Mouse (Mus musculus) lung, postnatal 0 days (tissue): ENCODE results near the gene Gm42417. TPM values are rescaled to one million over a fixed set of nuclear protein-coding genes. Genes with fewer than 3 reads are reported as not detected.
"Not testable (repeated sequence)": the region's sequence is repeated elsewhere in the genome, so short reads cannot be mapped to it uniquely, and the experiment has no call there.

Experiments used
- ATAC-seq: fragments of 200-750 bp; cut with Nextera tagmentation; 2 replicates; pipeline ENCODE4 v1.8.0; 2017; ENCODE audit warnings: moderate library complexity
- DNase-seq: peaks from one replicate; pipeline ENCODE4 v3.0.0-alpha.2; 2016; ENCODE audit warnings: low spot score
- H3K27ac ChIP-seq: fragments of 300-500 bp; sonication (generic); 2 replicates; pipeline ENCODE4 v1.5.1; 2014; ENCODE audit warnings: antibody characterized with exemption, mild to moderate bottlenecking, low read length, mixed read lengths
- H3K27me3 ChIP-seq: fragments of 300-500 bp; sonication (generic); replicated peaks from 2 replicates; pipeline ENCODE4 v1.6.1; 2014; ENCODE audit warnings: low read length, mixed read lengths; ENCODE audit not compliant: insufficient read depth
- H3K36me3 ChIP-seq: fragments of 300-500 bp; sonication (generic); 2 replicates; pipeline ENCODE4 v1.6.1; 2014; ENCODE audit warnings: low read length, mixed read lengths; ENCODE audit not compliant: insufficient read depth
- H3K4me1 ChIP-seq: fragments of 300-500 bp; sonication (generic); 2 replicates; pipeline ENCODE4 v1.6.1; 2014; ENCODE audit warnings: antibody characterized with exemption, low read depth, low read length, mixed read lengths; ENCODE audit not compliant: insufficient read depth
- H3K4me2 ChIP-seq: fragments of 300-500 bp; sonication (generic); replicated peaks from 2 replicates; pipeline ENCODE4 v1.6.1; 2014; ENCODE audit warnings: low read depth, mild to moderate bottlenecking, low read length, moderate library complexity, mixed read lengths
- H3K4me3 ChIP-seq: fragments of 300-500 bp; sonication (generic); 2 replicates; pipeline ENCODE4 v1.5.1; 2014; ENCODE audit warnings: low read depth, low read length
- H3K9ac ChIP-seq: fragments of 300-500 bp; sonication (generic); replicated peaks from 2 replicates; pipeline ENCODE4 v1.6.1; 2014; ENCODE audit warnings: low read depth, mild to moderate bottlenecking
- H3K9me3 ChIP-seq: fragments of 300-500 bp; sonication (generic); 2 replicates; pipeline ENCODE4 v1.6.1; 2016; ENCODE audit warnings: low read length, mixed read lengths
- CTCF ChIP-seq: IDR thresholded peaks from 2 replicates; pipeline ENCODE4 v1.5.1; 2016; ENCODE audit warnings: antibody characterized with exemption, mild to moderate bottlenecking
- EP300 ChIP-seq: IDR thresholded peaks from 2 replicates; pipeline ENCODE4 v1.6.1; 2016; ENCODE audit warnings: antibody characterized with exemption, mild to moderate bottlenecking, control low read depth
- WGBS: fragments of 180-500 bp; shearing (Covaris S2); extraction: QIAGEN DNeasy Blood & Tissue Kit; methylation state at CpG from one replicate; pipeline ENCODE4 v1.1.7; 2014; 5-methylcytosine and 5-hydroxymethylcytosine counted together
- polyA plus RNA-seq: library from polyadenylated mRNA; unstranded; fragments of >200 nt; fragmentation: Nextera tagmentation; extraction: Ambion mirVana; gene quantifications from 2 replicates; pipeline ENCODE4 v1.2.1, GENCODE M21; 2015

Gm42417 gene
- polyA plus RNA-seq, 1 experiment from 2014 or later: 0.62 TPM

DNA sequence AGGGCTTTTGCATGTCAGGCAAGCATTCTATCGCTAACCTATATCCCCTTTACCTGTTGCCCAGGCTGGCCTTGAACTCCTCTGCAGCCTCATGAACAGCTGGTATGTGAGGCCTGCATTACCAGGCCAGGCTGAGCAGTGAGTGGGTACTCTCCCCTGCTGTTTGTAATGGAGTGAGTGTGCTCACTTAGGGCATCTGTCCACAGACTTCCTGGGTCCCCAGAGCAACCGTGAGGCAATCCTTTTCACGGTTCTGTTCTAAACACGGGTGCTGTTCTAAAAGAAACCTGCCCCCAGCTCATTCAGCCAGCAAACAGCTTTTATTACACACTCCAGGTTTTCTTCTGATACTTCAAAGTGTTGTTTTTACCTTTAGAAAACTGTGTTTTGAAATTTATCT is 502 bp downstream of the Gm42417 start:
- ATAC-seq (peak; percentile 51), DNase-seq (peak; percentile 49)
- Histone ChIP-seq H3K9me3 (no peaks in the 10 kb centered on the region), H3K27me3 (no peaks in the 10 kb centered on the region), H3K9ac (no peak overlapping the region), H3K27ac (peak overlapping the region; percentile 80), H3K4me3 (no peak overlapping the region), H3K4me1 (peaks cover 11% of the 10 kb centered on the region; the same call in 1 of the 2 replicates), H3K4me2 (no peak overlapping the region), H3K36me3 (peaks cover 11% of the 10 kb centered on the region; the same call in 1 of the 2 replicates)
- no peak for TF ChIP-seq CTCF
- TF ChIP-seq EP300: no peak
- 70% methylated on average over 4 of the region's 4 CpGs for WGBS

DNA sequence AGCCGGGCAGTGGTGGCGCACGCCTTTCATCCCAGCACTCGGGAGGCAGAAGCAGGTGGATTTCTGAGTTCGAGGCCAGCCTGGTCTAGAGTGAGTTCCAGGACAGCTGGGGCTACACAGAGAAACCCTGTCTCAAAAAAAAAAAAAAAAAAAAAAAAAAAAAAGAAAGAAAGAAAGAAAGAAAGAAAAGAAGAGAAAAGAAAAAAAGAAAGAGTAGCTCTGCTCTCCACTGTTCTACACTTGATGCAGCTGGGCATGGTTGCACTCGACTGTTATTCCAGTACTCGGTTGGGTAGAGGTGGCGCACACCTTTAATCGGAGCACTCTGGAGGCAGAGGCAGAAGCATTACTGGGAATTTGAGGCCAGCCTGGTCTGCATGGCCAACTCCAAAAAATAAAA is 2.4 kb downstream of the Gm42417 start, which contains the start of gene Ankrd23:
Gene Ankrd23, minus strand, starts transcription at position 101 of the 400 bp plus-strand sequence.
- H3K4me3 ChIP-seq, DNase-seq, ATAC-seq, H3K9ac ChIP-seq, H3K27me3 ChIP-seq, H3K9me3 ChIP-seq, H3K4me2 ChIP-seq: not testable (repeated sequence)
- 87% methylated on average over 9 of the region's 9 CpGs for WGBS
- Histone ChIP-seq H3K36me3 (peaks cover 11% of the 10 kb centered on the region; the same call in 1 of the 2 replicates), H3K27ac (peak within 1 kb of the TSS; percentile 52), H3K4me1 (peaks cover 11% of the 10 kb centered on the region; the same call in 1 of the 2 replicates)

DNA sequence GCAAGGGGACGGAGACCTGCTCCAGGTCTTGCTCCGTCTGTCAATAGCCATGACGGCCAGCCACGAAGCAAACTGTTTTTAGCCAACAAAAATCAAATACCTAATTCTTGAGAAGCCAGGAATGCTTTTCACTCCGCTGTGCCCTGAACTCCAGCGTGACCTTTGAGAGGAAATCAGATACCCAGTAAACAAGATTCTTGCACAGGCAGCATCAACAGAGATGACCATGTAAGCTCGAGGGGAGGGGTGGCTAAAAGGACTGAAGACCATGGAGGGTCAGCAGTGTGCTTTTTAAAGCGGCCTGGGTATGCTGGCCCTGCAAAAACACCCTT is 2.9 kb downstream of the Gm42417 start:
- TF ChIP-seq CTCF: no peak
- no peak for TF ChIP-seq EP300
- no peak overlapping the region for H3K9ac ChIP-seq
- no peak for ATAC-seq

DNA sequence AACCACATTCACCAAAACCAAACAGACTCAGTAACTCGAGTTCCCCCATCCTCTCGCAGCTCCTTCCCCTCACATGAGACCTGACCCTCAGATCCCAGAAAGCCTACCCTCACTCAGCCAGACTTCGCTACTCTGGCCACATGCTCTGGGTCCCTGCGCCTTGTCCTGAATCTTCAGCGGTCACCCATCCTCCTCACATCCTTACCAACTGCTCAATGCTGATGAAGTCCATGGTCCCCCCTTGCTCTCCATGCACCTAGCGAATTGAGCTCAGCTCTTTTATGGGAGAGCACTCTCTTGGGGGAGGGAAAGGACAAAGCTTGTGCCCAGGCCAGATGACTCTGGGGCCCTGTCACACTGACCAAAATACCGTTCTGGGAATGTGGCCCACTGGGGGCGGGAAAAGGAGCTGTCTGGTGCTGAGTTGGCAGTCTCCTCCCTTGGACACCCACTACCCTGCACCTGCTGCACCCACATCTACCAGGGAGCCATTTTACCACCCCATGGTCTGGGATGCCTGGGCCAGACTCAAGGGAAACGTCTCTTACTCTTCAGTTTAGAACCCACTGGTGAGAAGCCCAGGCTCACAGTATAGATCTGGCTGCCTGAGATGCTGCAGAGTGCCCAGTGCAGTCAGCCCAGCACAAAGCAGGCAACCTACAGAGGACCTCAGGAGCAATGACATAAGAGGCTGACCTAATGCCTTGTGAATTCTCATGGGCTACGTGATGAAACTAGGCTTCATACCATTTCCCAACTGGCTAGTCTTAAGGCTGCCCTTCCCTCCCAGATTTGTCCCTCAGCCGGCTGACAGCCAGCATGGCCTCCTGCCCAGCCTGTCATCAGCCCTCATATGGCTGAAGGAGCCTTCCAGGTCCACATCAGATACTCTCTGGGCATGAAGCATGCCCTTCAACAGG is 3.5 kb downstream of the Gm42417 start:
- ATAC-seq: peak; percentile 50
- Histone ChIP-seq H3K4me1 (peaks cover 11% of the 10 kb centered on the region; the same call in 1 of the 2 replicates), H3K9me3 (no peaks in the 10 kb centered on the region), H3K4me2 (no peak overlapping the region), H3K27ac (peak overlapping the region; percentile 52), H3K27me3 (no peaks in the 10 kb centered on the region), H3K36me3 (peaks cover 10% of the 10 kb centered on the region; the same call in 1 of the 2 replicates), H3K9ac (no peak overlapping the region), H3K4me3 (no peak overlapping the region)
- no peak for TF ChIP-seq CTCF
- TF ChIP-seq EP300: no peak
- peak; percentile 89 for DNase-seq
- 69% methylated on average over 11 of the region's 11 CpGs for WGBS

More for the DNA sequence above, 2.9 kb downstream of the Gm42417 start:
- Histone ChIP-seq H3K4me3 (no peak overlapping the region), H3K4me2 (no peak overlapping the region), H3K27ac (peak overlapping the region; percentile 52), H3K27me3 (no peaks in the 10 kb centered on the region), H3K9me3 (no peaks in the 10 kb centered on the region), H3K4me1 (peaks cover 11% of the 10 kb centered on the region; the same call in 1 of the 2 replicates), H3K36me3 (peaks cover 11% of the 10 kb centered on the region; the same call in 1 of the 2 replicates)
- DNase-seq: no peak
- WGBS: 49% methylated on average over 8 of the region's 8 CpGs

DNA sequence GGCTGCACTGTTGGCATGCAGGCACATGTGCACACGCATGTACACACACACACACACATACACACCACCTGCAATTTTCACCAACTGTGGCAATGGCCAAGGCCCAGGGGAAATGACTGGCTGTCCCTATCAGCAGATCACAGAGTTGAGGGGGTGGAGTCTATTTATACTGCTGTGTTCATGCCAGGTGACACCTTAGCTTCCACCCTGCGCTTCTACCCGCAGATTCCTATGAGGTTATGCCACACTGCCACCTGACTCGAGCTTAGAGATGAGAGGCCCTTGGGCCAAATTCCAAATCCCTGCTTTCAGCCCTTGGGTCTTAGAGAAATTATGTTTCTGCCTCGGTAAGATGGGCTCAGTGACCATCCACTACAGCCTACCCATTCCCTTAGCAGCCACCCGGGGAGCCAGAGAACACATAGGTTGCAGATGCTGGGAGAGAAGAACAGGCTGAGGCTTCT is 4.6 kb downstream of the Gm42417 start:
- H3K4me3 ChIP-seq: no peak overlapping the region
- peak overlapping the region; percentile 38; the same call in 1 of the 2 replicates for H3K27ac ChIP-seq
- no peak overlapping the region for H3K9ac ChIP-seq
- ATAC-seq: peak; percentile 37
- H3K27me3 ChIP-seq: no peaks in the 10 kb centered on the region
- H3K9me3 ChIP-seq: no peaks in the 10 kb centered on the region
- 47% methylated on average over 6 of the region's 6 CpGs for WGBS
- H3K36me3 ChIP-seq: peaks cover 7% of the 10 kb centered on the region; the same call in 1 of the 2 replicates
- no peak overlapping the region for H3K4me2 ChIP-seq
- no peak for TF ChIP-seq EP300
- TF ChIP-seq CTCF: peak; percentile 42
- peak; percentile 84 for DNase-seq
- H3K4me1 ChIP-seq: peaks cover 11% of the 10 kb centered on the region; the same call in 1 of the 2 replicates

DNA sequence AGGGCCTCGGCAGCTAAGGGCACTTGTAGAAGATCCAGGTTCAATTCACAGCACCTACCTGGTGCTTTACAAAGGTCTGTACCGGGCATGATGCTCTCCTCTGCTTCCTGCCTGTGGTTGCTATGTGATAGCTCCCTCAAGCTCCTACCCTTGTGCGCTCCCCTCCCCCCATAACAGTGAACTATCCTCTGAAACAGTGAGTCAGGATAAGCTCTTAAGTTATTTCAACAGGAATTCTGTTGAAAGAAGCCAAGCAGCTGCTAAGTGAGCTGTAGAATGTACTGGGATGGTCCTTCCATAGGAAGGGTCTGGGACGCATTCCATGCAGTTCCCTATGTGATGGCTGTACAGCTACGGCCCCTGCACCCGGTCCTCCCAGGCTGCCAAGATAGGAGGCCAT is 5.7 kb downstream of the Gm42417 start:
- Histone ChIP-seq H3K4me3 (no peak overlapping the region), H3K36me3 (peaks cover 4% of the 10 kb centered on the region; the same call in 1 of the 2 replicates), H3K4me2 (no peak overlapping the region), H3K9me3 (no peaks in the 10 kb centered on the region), H3K9ac (no peak overlapping the region), H3K27me3 (no peaks in the 10 kb centered on the region), H3K27ac (peak overlapping the region; percentile 38; the same call in 1 of the 2 replicates), H3K4me1 (peaks cover 11% of the 10 kb centered on the region; the same call in 1 of the 2 replicates)
- TF ChIP-seq CTCF: no peak
- WGBS: 63% methylated on average over 6 of the region's 6 CpGs
- ATAC-seq (peak; percentile 34), DNase-seq (peak; percentile 76)
